Mouse (Mus musculus): ENCODE data around the gene Uggt2. TPM values are rescaled to one million over a fixed set of nuclear protein-coding genes. Genes with fewer than 3 reads are reported as not detected.

Gene Uggt2
- polyA plus RNA-seq (2015; fragmentation: Nextera tagmentation; extraction: Ambion mirVana) = 14.9 and 15.2 TPM in 2 replicates

GRCm38 (mm10) chr14:119098851-119099569 is at the start of gene Uggt2:
Uggt2 (minus strand) TSS chr14:119099430.

GRCm38 (mm10) chr14:119137906-119138785 is 38.9 kb upstream of the Uggt2 start, which contains the start of gene Hs6st3:
Hs6st3 (plus strand) TSS chr14:119138341.

GRCm38 (mm10) chr14:118937533-118938492 is 161.4 kb downstream of the Uggt2 start, which contains the start of gene Dnajc3:
Dnajc3 (plus strand) TSS chr14:118937976.

Other genes with a start within 250 kb of the Uggt2 start
- 133 and 143 TPM in 2 replicates for gene Dzip1, start 174.0 kb downstream of the Uggt2 start, polyA plus RNA-seq (2015; fragmentation: Nextera tagmentation; extraction: Ambion mirVana)
- gene Dnajc3, start 161.5 kb downstream of the Uggt2 start, polyA plus RNA-seq (2015; fragmentation: Nextera tagmentation; extraction: Ambion mirVana) = 25.6 and 25.9 TPM in 2 replicates
- 2.9 and 3.6 TPM in 2 replicates for gene Hs6st3, start 38.9 kb upstream of the Uggt2 start, polyA plus RNA-seq (2015; fragmentation: Nextera tagmentation; extraction: Ambion mirVana)

Data from neural tube, postnatal 0 days (tissue).